Mouse (Mus musculus) bone marrow, adult 2 months (tissue): ENCODE results near the gene Msh4. TPM values are rescaled to one million over a fixed set of nuclear protein-coding genes. Genes with fewer than 3 reads are reported as not detected.

ENCODE experiments used
- H3K27ac ChIP-seq: fragments of 200-500 bp; 2 replicates; pipeline ENCODE4 v1.5.1; 2012; ENCODE audit warnings: low read depth, mild to moderate bottlenecking, control low read depth, inconsistent platforms, low read length; ENCODE audit not compliant: control insufficient read depth, poor library complexity, insufficient read depth
- H3K4me1 ChIP-seq: fragments of 200-500 bp; 2 replicates; pipeline ENCODE4 v1.6.1; 2011; ENCODE audit warnings: low read length; ENCODE audit not compliant: control insufficient read depth, insufficient read depth
- H3K4me3 ChIP-seq: fragments of 200-500 bp; replicated peaks from 2 replicates; pipeline ENCODE3; 2011; ENCODE audit warnings: mild to moderate bottlenecking, low read depth, low read length, control low read depth; ENCODE audit not compliant: control insufficient read depth
- CTCF ChIP-seq: fragments of 200-500 bp; IDR thresholded peaks from 2 replicates; pipeline ENCODE4 v1.5.1; 2011; ENCODE audit warnings: low read length, control low read depth; ENCODE audit not compliant: control insufficient read depth, insufficient read depth
- POLR2A ChIP-seq: fragments of 200-500 bp; IDR thresholded peaks from 2 replicates; pipeline ENCODE4 v1.6.1; 2011; ENCODE audit warnings: low read depth, mild to moderate bottlenecking, control low read depth, low read length, borderline replicate concordance; ENCODE audit not compliant: control insufficient read depth
- WGBS: fragments of 180-500 bp; shearing (Covaris S2); methylation state at CpG from one replicate; pipeline ENCODE4 v1.1.7; 2018; 5-methylcytosine and 5-hydroxymethylcytosine counted together
- polyA plus RNA-seq: library from polyadenylated mRNA; stranded (reverse); fragments of >200 nt; gene quantifications from 2 replicates; pipeline ENCODE4 v1.2.4, GENCODE M21; 2011; ENCODE audit warnings: low replicate concordance; ENCODE audit not compliant: missing spikeins, insufficient read depth, insufficient read length

Msh4 gene
- polyA plus RNA-seq, 1 experiment: not detected

GRCm38 (mm10) chr3:153913510-153914243, 7.7 kb upstream of the Msh4 start:
- TF ChIP-seq CTCF (no peak), POLR2A (no peak)

GRCm38 (mm10) chr3:153912546-153913509, 6.9 kb upstream of the Msh4 start, which contains the start of gene Rabggtb:
TSS of gene Rabggtb (minus strand) at chr3:153913009.
- H3K27ac ChIP-seq: peak within 1 kb of the TSS; percentile 79
- H3K4me1 ChIP-seq: peaks cover 2% of the 10 kb centered on the region
- peak within 1 kb of the TSS; percentile 91 for H3K4me3 ChIP-seq
- TF ChIP-seq POLR2A (peak; percentile 97; the same call in 1 of the 2 replicates), CTCF (no peak)
- 1% methylated on average over 65 of the region's 65 CpGs for WGBS

More at GRCm38 (mm10) chr3:153913510-153914243, 7.7 kb upstream of the Msh4 start:
- WGBS: 40% methylated on average over 6 of the region's 6 CpGs
- H3K4me3 ChIP-seq: no peak overlapping the region
- H3K27ac ChIP-seq: no peak overlapping the region
- peaks cover 2% of the 10 kb centered on the region for H3K4me1 ChIP-seq

GRCm38 (mm10) chr3:153911882-153912440, 6.0 kb upstream of the Msh4 start:
- H3K4me1 ChIP-seq: peaks cover 2% of the 10 kb centered on the region
- peak overlapping the region; percentile 79; the same call in 1 of the 2 replicates for H3K27ac ChIP-seq
- TF ChIP-seq POLR2A (no peak), CTCF (no peak)
- H3K4me3 ChIP-seq: peak overlapping the region; percentile 81
- 3% methylated on average over 12 of the region's 12 CpGs for WGBS

GRCm38 (mm10) chr3:153911197-153911881, 5.4 kb upstream of the Msh4 start:
- TF ChIP-seq CTCF: no peak
- TF ChIP-seq POLR2A: no peak
- Histone ChIP-seq H3K27ac (no peak overlapping the region), H3K4me3 (peak overlapping the region; percentile 39), H3K4me1 (no peaks in the 10 kb centered on the region; the same call in 1 of the 2 replicates)
- WGBS: 48% methylated on average over 8 of the region's 8 CpGs

- no peak overlapping the region for H3K27ac ChIP-seq
- 80% methylated on average over 7 of the region's 7 CpGs for WGBS
- peak overlapping the region; percentile 4 for H3K4me3 ChIP-seq
- no peak for TF ChIP-seq CTCF
- no peak for TF ChIP-seq POLR2A
- H3K4me1 ChIP-seq: no peaks in the 10 kb centered on the region; the same call in 1 of the 2 replicates
These were observed 4.6 kb upstream of the Msh4 start for GRCm38 (mm10) chr3:153910489-153910888.

- H3K4me1 ChIP-seq: no peaks in the 10 kb centered on the region; the same call in 1 of the 2 replicates
- no peak for TF ChIP-seq POLR2A
- H3K4me3 ChIP-seq: no peak overlapping the region
- 81% methylated on average over 5 of the region's 5 CpGs for WGBS
- no peak overlapping the region for H3K27ac ChIP-seq
These were observed 3.0 kb upstream of the Msh4 start for GRCm38 (mm10) chr3:153908919-153909318.

DNA sequence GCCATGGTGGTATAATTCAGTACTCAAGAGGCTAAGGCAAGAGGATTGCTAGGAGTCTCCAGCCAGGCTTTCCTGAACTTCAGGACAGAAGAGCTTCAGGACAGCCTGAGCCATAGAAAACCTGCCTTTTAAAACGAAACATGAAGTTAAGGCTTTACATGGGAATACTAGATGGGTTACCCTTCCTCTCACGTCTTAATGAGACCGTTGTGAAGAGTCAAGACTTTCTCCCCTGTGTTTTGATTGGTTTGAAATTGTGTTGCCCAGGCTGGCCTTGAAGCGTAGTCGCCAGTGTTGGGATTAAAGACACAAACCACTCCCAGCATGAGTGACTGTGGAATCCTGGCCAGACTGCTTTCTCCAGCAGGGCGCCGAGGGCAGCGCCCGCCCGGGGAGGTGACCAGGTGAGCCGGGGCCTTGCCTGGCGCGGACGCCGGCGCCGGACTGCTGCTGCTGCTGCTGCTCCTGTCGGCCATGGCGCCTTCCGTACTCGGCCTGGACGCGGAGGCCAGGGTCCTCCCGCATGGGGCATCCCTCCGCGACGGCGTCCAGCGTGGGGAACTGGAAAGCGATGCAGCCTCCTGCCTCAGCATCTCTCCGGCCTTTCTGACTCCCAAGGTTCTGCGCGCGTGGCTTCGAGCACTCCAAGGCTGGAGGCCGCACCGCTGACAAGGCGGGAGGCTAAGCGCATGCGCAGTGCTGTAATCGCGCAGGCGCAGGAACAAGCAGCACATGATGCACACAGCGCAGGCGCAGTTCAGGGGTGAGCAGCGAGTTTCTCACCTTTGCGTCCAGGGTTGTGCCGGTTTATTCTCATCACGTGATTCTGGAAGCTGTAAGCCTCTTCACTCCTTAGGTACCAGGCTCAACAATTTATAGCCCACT, 445 bp downstream of the Msh4 start:
- Histone ChIP-seq H3K4me1 (no peaks in the 10 kb centered on the region; the same call in 1 of the 2 replicates), H3K4me3 (no peak overlapping the region), H3K27ac (no peak overlapping the region; the same call in 1 of the 2 replicates)
- 94% methylated on average over 49 of the region's 49 CpGs for WGBS
- 0 out of 2 replicates have a peak, but pooled peaks have one; percentile 15 for TF ChIP-seq POLR2A
- TF ChIP-seq CTCF: no peak
